Mouse (Mus musculus): ENCODE measurements around the gene Gm4340.
"Not testable (repeated sequence)": the region's sequence is repeated elsewhere in the genome, so short reads cannot be mapped to it uniquely, and the experiment has no call there.

The Gm4340 gene

DNA sequence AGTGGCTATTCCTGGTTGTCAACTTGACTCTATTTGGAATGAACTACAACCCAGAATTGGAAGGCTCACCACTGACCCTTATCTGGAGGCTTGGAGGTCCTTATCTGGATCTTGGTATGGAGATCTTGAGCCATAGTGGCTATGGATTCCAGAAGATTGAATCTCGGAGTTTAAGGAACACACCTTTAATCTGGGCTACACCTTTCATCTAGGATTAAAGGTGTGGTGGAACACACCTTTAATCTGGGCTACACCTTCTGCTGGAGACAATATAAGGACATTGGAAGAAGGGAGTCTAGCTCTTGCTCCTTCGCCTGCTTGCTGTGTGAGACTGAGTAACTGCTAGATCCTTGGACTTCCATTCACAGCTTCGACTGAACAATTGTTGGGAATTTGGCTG lies at the start of gene Gm4340:
TSS of gene Gm4340 (plus strand) at position 301 of the 400 bp plus-strand sequence.
- DNase-seq (ENCODE audit: extremely low spot score, low read depth, low spot score), result not testable (repeated sequence)

DNA sequence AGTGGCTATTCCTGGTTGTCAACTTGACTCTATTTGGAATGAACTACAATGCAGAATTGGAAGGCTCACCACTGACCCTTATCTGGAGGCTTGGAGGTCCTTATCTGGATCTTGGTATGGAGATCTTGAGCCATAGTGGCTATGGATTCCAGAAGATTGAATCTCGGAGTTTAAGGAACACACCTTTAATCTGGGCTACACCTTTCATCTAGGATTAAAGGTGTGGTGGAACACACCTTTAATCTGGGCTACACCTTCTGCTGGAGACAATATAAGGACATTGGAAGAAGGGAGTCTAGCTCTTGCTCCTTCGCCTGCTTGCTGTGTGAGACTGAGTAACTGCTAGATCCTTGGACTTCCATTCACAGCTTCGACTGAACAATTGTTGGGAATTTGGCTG lies 42.6 kb upstream of the Gm4340 start, which contains the start of gene Gm6763:
TSS of gene Gm6763 (plus strand) at position 301 of the 400 bp plus-strand sequence.
- DNase-seq (ENCODE audit: extremely low spot score, low read depth, low spot score), result not testable (repeated sequence)

DNA sequence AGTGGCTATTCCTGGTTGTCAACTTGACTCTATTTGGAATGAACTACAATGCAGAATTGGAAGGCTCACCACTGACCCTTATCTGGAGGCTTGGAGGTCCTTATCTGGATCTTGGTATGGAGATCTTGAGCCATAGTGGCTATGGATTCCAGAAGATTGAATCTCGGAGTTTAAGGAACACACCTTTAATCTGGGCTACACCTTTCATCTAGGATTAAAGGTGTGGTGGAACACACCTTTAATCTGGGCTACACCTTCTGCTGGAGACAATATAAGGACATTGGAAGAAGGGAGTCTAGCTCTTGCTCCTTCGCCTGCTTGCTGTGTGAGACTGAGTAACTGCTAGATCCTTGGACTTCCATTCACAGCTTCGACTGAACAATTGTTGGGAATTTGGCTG lies 34.1 kb upstream of the Gm4340 start, which contains the start of gene Gm8764:
TSS of gene Gm8764 (plus strand) at position 301 of the 400 bp plus-strand sequence.
- not testable (repeated sequence) for DNase-seq (ENCODE audit: extremely low spot score, low read depth, low spot score)

- DNase-seq (ENCODE audit: extremely low spot score, low read depth, low spot score), result not testable (repeated sequence)
Observed at GRCm38 (mm10) chr10:104168215-104168614, 25.6 kb upstream of the Gm4340 start, which contains the start of gene Gm21304. Gm21304 (plus strand) TSS chr10:104168515.

- DNase-seq (ENCODE audit: extremely low spot score, low read depth, low spot score), result not testable (repeated sequence)
Observed at GRCm38 (mm10) chr10:104176724-104177123, 17.1 kb upstream of the Gm4340 start, which contains the start of gene Gm21312. Gm21312 (plus strand) TSS chr10:104177024.

GRCm38 (mm10) chr10:104185233-104185632 lies 8.6 kb upstream of the Gm4340 start, which contains the start of gene Gm20765:
Gm20765 (plus strand) TSS chr10:104185533.
- not testable (repeated sequence) for DNase-seq (ENCODE audit: extremely low spot score, low read depth, low spot score)

- no peak for DNase-seq (ENCODE audit: extremely low spot score, low read depth, low spot score)
Observed at GRCm38 (mm10) chr10:104209655-104210054, 15.8 kb downstream of the Gm4340 start.

GRCm38 (mm10) chr10:104210268-104210990 lies 16.6 kb downstream of the Gm4340 start:
- no peak for DNase-seq (ENCODE audit: extremely low spot score, low read depth, low spot score)

GRCm38 (mm10) chr10:104214527-104214926 lies 20.7 kb downstream of the Gm4340 start:
- no peak for DNase-seq (ENCODE audit: extremely low spot score, low read depth, low spot score)

DNA sequence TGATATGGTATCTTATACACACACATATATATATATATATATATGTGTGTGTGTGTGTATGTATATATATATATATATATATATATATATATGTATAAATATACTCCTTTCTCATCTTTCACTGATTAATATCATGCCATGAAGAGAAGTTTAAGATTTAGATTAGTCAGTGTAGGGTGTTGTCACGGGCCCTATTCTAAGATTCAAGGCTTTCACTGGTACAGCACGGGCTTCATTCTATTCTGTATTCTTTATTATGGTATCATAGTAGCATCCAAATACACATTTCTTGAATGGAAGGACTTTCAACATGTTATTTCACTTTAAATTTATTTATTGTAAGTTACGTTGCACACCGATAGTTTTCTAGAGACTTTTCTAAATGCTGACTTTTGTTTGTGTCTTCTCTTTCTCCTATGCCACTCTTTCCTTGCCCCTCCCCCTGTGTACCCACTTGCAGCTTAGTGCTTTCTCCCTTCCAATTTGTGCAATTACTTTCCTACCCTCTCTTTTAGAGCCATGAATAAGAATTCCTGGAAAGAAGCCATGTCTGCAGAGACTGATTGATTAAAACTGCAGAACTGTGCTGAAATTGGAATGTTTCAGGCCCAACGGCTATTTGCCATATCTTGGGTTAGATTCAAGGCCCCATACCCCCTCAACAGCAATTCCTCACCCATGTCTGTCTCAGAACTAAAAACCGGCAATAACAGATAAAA lies 26.6 kb downstream of the Gm4340 start:
- no peak for DNase-seq (ENCODE audit: extremely low spot score, low read depth, low spot score)

Measured in hindlimb bud, embryonic 11.5 days (tissue).